Mouse (Mus musculus): ENCODE measurements at regions not wholly inside any gene's neighbourhood (a gene's known extent, or its start where the extent isn't known, plus 50 kb on each side); places are given as distances from the start of the nearest gene placed in this dataset.

- TF ChIP-seq POLR2A (IDR thresholded peaks at IDR 0.05; ENCODE audit: low read depth, low read length) (no peak), CTCF (conservative IDR thresholded peaks at IDR 0.05; ENCODE audit: insufficient read depth, insufficient read length, low read depth, low read length) (no peak)
Observed at GRCm38 (mm10) chr5:148751980-148752379, 177.1 kb downstream of the Katnal1 start.
